Mouse (Mus musculus) kidney, postnatal 4 days (tissue): ENCODE measurements around the gene Stxbp5.

Source experiments
- DNase-seq, 2 experiments: peaks; one replicate each; pipeline ENCODE4 v3.0.0; 2021; ENCODE audit warnings: mixed read lengths in 2 of 2

Gene Stxbp5

GRCm38 (mm10) chr10:9856792-9857191 lies 44.1 kb downstream of the Stxbp5 start:
- DNase-seq: no peak

- DNase-seq: no peak
Observed at GRCm38 (mm10) chr10:9846408-9846807, 54.5 kb downstream of the Stxbp5 start.

- no peak for DNase-seq
Observed at GRCm38 (mm10) chr10:9839408-9839807, 61.5 kb downstream of the Stxbp5 start.

- DNase-seq: no peak
Observed at GRCm38 (mm10) chr10:9834986-9835385, 65.9 kb downstream of the Stxbp5 start.

GRCm38 (mm10) chr10:9832937-9833336 lies 67.9 kb downstream of the Stxbp5 start:
- no peak for DNase-seq

- no peak for DNase-seq
Observed at GRCm38 (mm10) chr10:9829744-9830143, 71.1 kb downstream of the Stxbp5 start.

- peak; percentile 15 to 24 for DNase-seq
Observed at GRCm38 (mm10) chr10:9821299-9821698, 79.6 kb downstream of the Stxbp5 start.

GRCm38 (mm10) chr10:9818574-9818973 lies 82.3 kb downstream of the Stxbp5 start:
- DNase-seq: no peak

GRCm38 (mm10) chr10:9813926-9814325 lies 87.0 kb downstream of the Stxbp5 start:
- peak in 1 of 2 experiments; percentile 12 for DNase-seq

- no peak for DNase-seq
Observed at GRCm38 (mm10) chr10:9807596-9807995, 93.3 kb downstream of the Stxbp5 start.

GRCm38 (mm10) chr10:9805341-9805740 lies 95.5 kb downstream of the Stxbp5 start:
- no peak for DNase-seq

- no peak for DNase-seq
Observed at GRCm38 (mm10) chr10:9803126-9803525, 97.8 kb downstream of the Stxbp5 start.

GRCm38 (mm10) chr10:9801571-9801970 lies 99.3 kb downstream of the Stxbp5 start:
- no peak for DNase-seq

- no peak for DNase-seq
Observed at GRCm38 (mm10) chr10:9799085-9799484, 101.8 kb downstream of the Stxbp5 start.

GRCm38 (mm10) chr10:9796429-9796828 lies 104.5 kb downstream of the Stxbp5 start:
- DNase-seq: no peak

GRCm38 (mm10) chr10:9794429-9794828 lies 106.5 kb downstream of the Stxbp5 start:
- DNase-seq: no peak

- no peak for DNase-seq
Observed at GRCm38 (mm10) chr10:9790947-9791346, 109.9 kb downstream of the Stxbp5 start.

- no peak for DNase-seq
Observed at GRCm38 (mm10) chr10:9786461-9786860, 114.4 kb downstream of the Stxbp5 start.

- DNase-seq: no peak
Observed at GRCm38 (mm10) chr10:9785651-9786050, 115.2 kb downstream of the Stxbp5 start.

- peak in 1 of 2 experiments; percentile 13 for DNase-seq
Observed at GRCm38 (mm10) chr10:9779864-9780263, 121.0 kb downstream of the Stxbp5 start.

GRCm38 (mm10) chr10:9770261-9770660 lies 130.6 kb downstream of the Stxbp5 start:
- DNase-seq: no peak

GRCm38 (mm10) chr10:9763831-9764230 lies 137.0 kb downstream of the Stxbp5 start:
- no peak for DNase-seq

GRCm38 (mm10) chr10:9760264-9760663 lies 140.6 kb downstream of the Stxbp5 start:
- no peak for DNase-seq

- DNase-seq: no peak
Observed at GRCm38 (mm10) chr10:9756546-9756945, 144.3 kb downstream of the Stxbp5 start.

- peak; percentile 86 for DNase-seq
Observed at GRCm38 (mm10) chr10:9754893-9755541, 145.9 kb downstream of the Stxbp5 start.
